In genomic region chr7:94227482-94227881, GRCm38 (mm10) we compare ENCODE assay signal across 16 mouse cellular contexts.
"Had no signal": no experiment of that assay in that cellular context is flagged by ENCODE, and none has a peak within 500 bp of the region (broad histone marks: within the 10 kb centered on the region; RNA-seq: fewer than 3 reads in every experiment).

No protein-coding gene starts in this region.

- H3K27ac ChIP-seq: neural tube, embryonic 12.5 days; neural tube, embryonic 13.5 days; stomach, embryonic 15.5 days; stomach, postnatal 0 days had no signal

- H3K4me3 ChIP-seq: neural tube, embryonic 12.5 days; neural tube, embryonic 13.5 days; stomach, embryonic 15.5 days had no signal

- H3K27me3 ChIP-seq: neural tube, embryonic 12.5 days; neural tube, embryonic 13.5 days; stomach, embryonic 15.5 days had no signal

- H3K4me2 ChIP-seq: neural tube, embryonic 12.5 days; neural tube, embryonic 13.5 days; stomach, embryonic 15.5 days had no signal

- H3K36me3 ChIP-seq: neural tube, embryonic 12.5 days; neural tube, embryonic 13.5 days; stomach, embryonic 15.5 days had no signal

- H3K9me3 ChIP-seq: neural tube, embryonic 12.5 days; neural tube, embryonic 13.5 days; stomach, embryonic 15.5 days had no signal

- DNase-seq: retina, postnatal 1 day; right cerebral cortex, adult 18-20 months; right cerebral cortex, postnatal 14 days; right cerebral cortex, postnatal 25 days; right cerebral cortex, postnatal 4 days; spleen, adult 18-20 months; thymus, adult 18-20 months; thymus, adult 2 months; thymus, postnatal 14 days; thymus, postnatal 25 days; thymus, postnatal 36 days; thymus, postnatal 4 days had no signal

- H3K4me1 ChIP-seq: neural tube, embryonic 12.5 days; neural tube, embryonic 13.5 days; stomach, embryonic 15.5 days had no signal

- H3K9ac ChIP-seq: neural tube, embryonic 12.5 days; neural tube, embryonic 13.5 days; stomach, embryonic 15.5 days had no signal
